Mouse (Mus musculus): ENCODE results near the gene Cln3.

DNA sequence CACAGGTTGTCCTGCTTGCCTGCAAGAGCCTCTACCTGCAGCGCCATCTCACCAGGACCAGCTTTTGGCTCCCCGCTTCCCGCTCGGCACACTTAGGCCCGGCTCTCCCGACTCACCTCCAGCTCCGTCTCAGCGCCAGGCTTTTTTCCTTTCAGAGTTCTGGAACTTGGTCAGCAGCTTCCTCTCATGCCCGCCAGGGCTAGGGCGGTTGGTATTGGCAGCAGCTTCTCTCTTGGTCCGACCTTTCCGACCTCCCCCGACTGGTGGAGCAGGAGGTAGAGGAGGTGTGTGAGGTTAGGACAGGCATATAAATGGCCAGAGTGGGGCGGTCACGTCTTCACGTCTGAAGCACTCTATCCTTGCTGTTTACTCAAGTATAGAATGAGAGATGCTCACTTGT lies 39.2 kb upstream of the Cln3 start:
- TF ChIP-seq CTCF (IDR thresholded peaks at IDR 0.05; ENCODE audit: insufficient read depth, low read depth, low read length) (no peak), POLR2A (IDR thresholded peaks at IDR 0.05; ENCODE audit: insufficient read depth, low read depth, low read length) (no peak)
